In the genomic region with DNA sequence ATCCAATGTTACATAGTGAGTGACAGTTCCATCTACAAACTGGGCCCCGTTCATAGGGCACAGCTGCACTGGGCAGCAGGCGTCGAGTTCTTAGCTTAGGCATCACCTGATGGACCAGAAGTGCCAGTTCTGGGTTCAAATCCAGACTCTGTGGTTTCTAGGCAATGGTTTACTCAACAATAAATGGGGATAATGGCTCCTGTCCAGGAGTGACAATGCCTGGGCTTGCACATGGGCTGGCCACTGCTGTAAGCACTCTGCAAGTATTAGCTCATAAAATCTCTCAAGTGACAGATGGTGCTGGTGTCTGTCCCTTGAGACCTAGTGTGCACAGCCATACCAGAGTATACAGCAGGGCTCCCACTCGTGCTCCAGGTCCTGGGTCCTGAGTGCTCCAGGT, we compare ENCODE assay signal across 13 mouse cellular contexts.
DNase-seq lines count a peak whose midpoint lies in the region; ATAC-seq lines count a peak whose summit lies in the region.
"Had no signal": no experiment of that assay in that cellular context is flagged by ENCODE, and none has a peak within 500 bp of the region (broad histone marks: within the 10 kb centered on the region; RNA-seq: fewer than 3 reads in every experiment).

No protein-coding gene starts in this region.

- H3K9ac ChIP-seq in heart, embryonic 13.5 days = 0 out of 2 replicates have a peak overlapping the region, but pooled peaks have one; percentile 15
- no peak overlapping the region for H3K9ac ChIP-seq in lung, embryonic 16.5 days (ENCODE audit: low read length)
- H3K9ac ChIP-seq in embryonic facial prominence, embryonic 15.5 days = no peak overlapping the region
- H3K9ac ChIP-seq in stomach, embryonic 16.5 days (ENCODE audit: low read length) = no peak overlapping the region
- H3K9ac ChIP-seq: liver, embryonic 12.5 days had no signal

- no peak overlapping the region for H3K4me2 ChIP-seq in heart, embryonic 13.5 days
- H3K4me2 ChIP-seq in lung, embryonic 16.5 days (ENCODE audit: low read depth, low read length) = no peak overlapping the region
- no peak overlapping the region for H3K4me2 ChIP-seq in embryonic facial prominence, embryonic 15.5 days (replicated peaks)
- no peak overlapping the region for H3K4me2 ChIP-seq in stomach, embryonic 16.5 days (ENCODE audit: low read depth, low read length)
- H3K4me2 ChIP-seq: liver, embryonic 12.5 days had no signal

- ATAC-seq in heart, embryonic 13.5 days (ENCODE audit: extremely low read depth, insufficient number of reproducible peaks, low FRiP score, low TSS enrichment) = no peak
- ATAC-seq in lung, embryonic 16.5 days (ENCODE audit: low read depth) = no peak
- no peak for ATAC-seq in embryonic facial prominence, embryonic 15.5 days (ENCODE audit: insufficient number of reproducible peaks, low FRiP score, low TSS enrichment, low read depth)
- no peak for ATAC-seq in stomach, embryonic 16.5 days (ENCODE audit: insufficient read depth, low FRiP score)

- H3K4me3 ChIP-seq in heart, embryonic 13.5 days = no peak overlapping the region
- H3K4me3 ChIP-seq in lung, embryonic 16.5 days (ENCODE audit: low read length) = no peak overlapping the region
- no peak overlapping the region for H3K4me3 ChIP-seq in embryonic facial prominence, embryonic 15.5 days (replicated peaks)
- no peak overlapping the region for H3K4me3 ChIP-seq in stomach, embryonic 16.5 days (replicated peaks; ENCODE audit: low read length)
- H3K4me3 ChIP-seq: liver, embryonic 12.5 days had no signal

- H3K4me1 ChIP-seq in heart, embryonic 13.5 days = peaks cover 61% of the 10 kb centered on the region
- H3K4me1 ChIP-seq in lung, embryonic 16.5 days (replicated peaks; ENCODE audit: control insufficient read depth, insufficient read depth, low read length) = peaks cover 48% of the 10 kb centered on the region
- H3K4me1 ChIP-seq in embryonic facial prominence, embryonic 15.5 days = peaks cover 26% of the 10 kb centered on the region
- peaks cover 51% of the 10 kb centered on the region for H3K4me1 ChIP-seq in stomach, embryonic 16.5 days (ENCODE audit: control insufficient read depth, insufficient read depth, low read length)

- no peaks in the 10 kb centered on the region for H3K36me3 ChIP-seq in heart, embryonic 13.5 days
- no peaks in the 10 kb centered on the region for H3K36me3 ChIP-seq in lung, embryonic 16.5 days (ENCODE audit: control insufficient read depth, insufficient read depth, low read length)
- no peaks in the 10 kb centered on the region for H3K36me3 ChIP-seq in embryonic facial prominence, embryonic 15.5 days
- H3K36me3 ChIP-seq in stomach, embryonic 16.5 days (ENCODE audit: control insufficient read depth, insufficient read depth, low read length) = no peaks in the 10 kb centered on the region
- H3K36me3 ChIP-seq: liver, embryonic 12.5 days had no signal

- no peaks in the 10 kb centered on the region for H3K27me3 ChIP-seq in heart, embryonic 13.5 days (replicated peaks)
- no peaks in the 10 kb centered on the region for H3K27me3 ChIP-seq in lung, embryonic 16.5 days (ENCODE audit: control insufficient read depth, insufficient read depth, low read depth, low read length)
- H3K27me3 ChIP-seq in embryonic facial prominence, embryonic 15.5 days = no peaks in the 10 kb centered on the region
- no peaks in the 10 kb centered on the region for H3K27me3 ChIP-seq in stomach, embryonic 16.5 days (ENCODE audit: control insufficient read depth, insufficient read depth, low read length)
- H3K27me3 ChIP-seq: liver, embryonic 12.5 days had no signal

- 86% methylated on average over 4 of the region's 4 CpGs for WGBS in heart, embryonic 13.5 days
- 82% methylated on average over 4 of the region's 4 CpGs for WGBS in lung, embryonic 16.5 days
- 77% methylated on average over 4 of the region's 4 CpGs for WGBS in embryonic facial prominence, embryonic 15.5 days
- 77% methylated on average over 4 of the region's 4 CpGs for WGBS in stomach, embryonic 16.5 days

- DNase-seq in heart, adult 8-10 months (ENCODE audit: low spot score) = no peak
- DNase-seq in lung, postnatal 10 days = no peak
- DNase-seq in testis, postnatal 10 days (ENCODE audit: low spot score) = no peak
- DNase-seq: adrenal gland, postnatal 36 days; B cell, adult 2 months; cerebellum, adult 11-12 months; gastrocnemius, postnatal 36 days; thymus, postnatal 36 days had no signal

- H3K9me3 ChIP-seq in heart, embryonic 13.5 days = no peaks in the 10 kb centered on the region
- peaks cover 3% of the 10 kb centered on the region; the same call in 1 of the 2 replicates for H3K9me3 ChIP-seq in lung, embryonic 16.5 days (ENCODE audit: control insufficient read depth, low read length)
- H3K9me3 ChIP-seq in embryonic facial prominence, embryonic 15.5 days (replicated peaks) = no peaks in the 10 kb centered on the region
- no peaks in the 10 kb centered on the region for H3K9me3 ChIP-seq in stomach, embryonic 16.5 days (replicated peaks; ENCODE audit: control insufficient read depth, low read length)
- H3K9me3 ChIP-seq: liver, embryonic 12.5 days had no signal

- no peak overlapping the region for H3K27ac ChIP-seq in heart, embryonic 13.5 days (replicated peaks)
- H3K27ac ChIP-seq in lung, embryonic 16.5 days (ENCODE audit: low read length) = peak overlapping the region; percentile 72; the same call in 1 of the 2 replicates
- peak overlapping the region; percentile 53; the same call in 1 of the 2 replicates for H3K27ac ChIP-seq in embryonic facial prominence, embryonic 15.5 days (replicated peaks)
- H3K27ac ChIP-seq in stomach, embryonic 16.5 days (ENCODE audit: low read length) = peak overlapping the region; percentile 90
- H3K27ac ChIP-seq: liver, embryonic 12.5 days had no signal
